Mouse (Mus musculus): ENCODE measurements around the gene Churc1. TPM values are rescaled to one million over a fixed set of nuclear protein-coding genes. Genes with fewer than 3 reads are reported as not detected.

Gene Churc1
- polyA plus RNA-seq, 1 experiment from 2014 or later, result 91.3 TPM

DNA sequence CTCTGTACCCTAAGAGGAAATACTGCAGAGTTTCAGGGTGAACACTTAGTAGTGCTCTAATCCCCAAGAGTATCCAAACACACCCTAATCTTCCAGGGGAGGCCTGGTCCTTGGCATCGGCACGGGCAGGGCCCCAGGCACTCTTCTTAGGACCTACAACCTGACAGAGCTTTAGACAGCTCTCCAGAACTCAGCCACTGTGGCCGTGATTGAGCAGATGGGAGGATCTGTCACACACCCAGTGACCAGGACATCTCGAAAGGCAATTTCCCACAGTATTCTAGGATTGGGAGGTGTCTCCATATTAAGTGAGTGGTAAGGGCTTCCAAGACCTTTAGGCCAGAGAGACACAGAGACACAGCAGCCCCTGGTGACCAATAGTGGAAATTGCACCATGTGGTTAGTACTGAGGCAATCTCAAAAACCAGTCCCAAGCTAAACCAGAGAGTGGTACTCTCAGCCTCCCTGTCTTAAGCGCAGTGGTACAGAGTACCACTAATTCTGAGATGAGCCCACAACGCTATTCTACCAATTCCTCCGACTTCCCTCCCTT, 38.4 kb downstream of the Churc1 start:
- DNase-seq (ENCODE audit: low spot score) (peak; percentile 70), ATAC-seq (replicated peaks; ENCODE audit: low FRiP score) (peak; percentile 42; the same call in 1 of the 2 replicates)
- H3K4me3 ChIP-seq (ENCODE audit: low read depth, low read length), result no peak overlapping the region
- H3K27ac ChIP-seq (ENCODE audit: low read depth, low read length), result no peak overlapping the region
- H3K9ac ChIP-seq (ENCODE audit: low read length), result no peak overlapping the region
- no peaks in the 10 kb centered on the region for H3K27me3 ChIP-seq (ENCODE audit: control insufficient read depth, insufficient read depth, low read length)
- H3K4me2 ChIP-seq (ENCODE audit: low read depth, low read length, severe bottlenecking), result no peak overlapping the region
- no peaks in the 10 kb centered on the region for H3K36me3 ChIP-seq (ENCODE audit: control insufficient read depth, insufficient read depth, low read length)
- 53% methylated on average over 7 of the region's 7 CpGs for WGBS
- no peaks in the 10 kb centered on the region for H3K9me3 ChIP-seq (ENCODE audit: control insufficient read depth, low read length)
- no peaks in the 10 kb centered on the region for H3K4me1 ChIP-seq (replicated peaks; ENCODE audit: control insufficient read depth, insufficient read depth, low read length)

DNA sequence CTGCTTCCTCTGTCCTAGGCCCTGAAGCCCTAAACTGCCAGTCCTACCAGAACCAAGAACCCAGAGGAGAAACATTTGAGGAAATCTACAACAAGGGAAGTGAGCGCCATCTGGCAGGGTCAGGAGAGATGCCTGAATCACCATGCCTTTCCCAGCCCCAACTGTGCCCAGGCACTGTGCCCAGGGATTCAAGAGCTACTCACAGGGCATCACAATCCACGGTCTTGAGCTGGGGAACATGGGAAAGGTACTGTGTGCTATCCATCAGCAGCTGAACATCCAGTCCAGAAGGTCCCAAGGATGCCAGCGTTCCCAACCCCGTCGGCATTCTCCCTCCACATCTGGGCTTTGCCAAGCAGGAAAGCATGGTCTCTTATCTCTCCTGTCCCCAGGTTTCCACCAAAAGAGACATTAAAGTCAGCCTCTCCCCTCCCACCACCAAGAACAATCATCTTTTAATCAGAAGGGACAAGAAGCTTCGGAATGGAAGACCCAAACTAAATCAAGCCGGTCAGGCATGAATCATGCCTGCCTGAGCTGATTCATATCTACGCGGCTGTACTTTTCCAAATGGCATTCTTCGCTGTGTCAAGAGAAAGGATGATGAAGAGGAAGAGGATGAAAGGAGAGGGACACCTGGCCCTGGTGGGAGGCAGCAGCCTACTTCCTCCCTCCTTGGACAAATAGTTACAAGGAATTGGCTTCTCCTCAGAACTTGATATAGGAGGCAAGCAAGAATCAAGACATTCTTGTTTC, 39.9 kb downstream of the Churc1 start:
- no peak overlapping the region for H3K27ac ChIP-seq (ENCODE audit: low read depth, low read length)
- no peak for ATAC-seq (replicated peaks; ENCODE audit: low FRiP score)
- DNase-seq (ENCODE audit: low spot score), result no peak
- H3K4me1 ChIP-seq (replicated peaks; ENCODE audit: control insufficient read depth, insufficient read depth, low read length), result no peaks in the 10 kb centered on the region
- H3K4me2 ChIP-seq (ENCODE audit: low read depth, low read length, severe bottlenecking), result no peak overlapping the region
- H3K36me3 ChIP-seq (ENCODE audit: control insufficient read depth, insufficient read depth, low read length), result no peaks in the 10 kb centered on the region
- H3K9ac ChIP-seq (ENCODE audit: low read length), result no peak overlapping the region
- H3K27me3 ChIP-seq (ENCODE audit: control insufficient read depth, insufficient read depth, low read length), result no peaks in the 10 kb centered on the region
- H3K9me3 ChIP-seq (ENCODE audit: control insufficient read depth, low read length), result no peaks in the 10 kb centered on the region
- no peak overlapping the region for H3K4me3 ChIP-seq (ENCODE audit: low read depth, low read length)
- WGBS, result 91% methylated on average over 10 of the region's 10 CpGs

DNA sequence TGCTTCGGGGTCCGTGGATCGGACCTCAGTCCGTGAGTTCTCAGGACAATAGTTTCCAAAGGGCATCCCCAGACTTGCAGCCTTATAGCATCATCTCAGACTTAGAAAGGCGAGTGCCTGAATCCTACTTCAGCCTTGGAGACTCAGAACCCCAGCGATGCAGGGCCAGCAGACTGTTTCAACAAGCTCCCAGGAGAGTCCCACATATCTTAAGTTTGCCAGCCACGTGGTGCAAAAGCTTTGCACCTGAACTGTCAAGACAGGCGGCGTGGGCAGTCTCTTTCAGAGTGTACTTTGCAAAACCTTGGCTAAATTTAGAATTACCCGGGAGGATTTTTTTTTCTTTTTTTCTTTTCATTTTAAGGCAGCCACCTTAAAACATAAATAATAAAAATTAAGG, 42.5 kb downstream of the Churc1 start:
- H3K4me3 ChIP-seq (ENCODE audit: low read depth, low read length), result no peak overlapping the region
- H3K4me1 ChIP-seq (replicated peaks; ENCODE audit: control insufficient read depth, insufficient read depth, low read length), result no peaks in the 10 kb centered on the region
- 82% methylated on average over 10 of the region's 10 CpGs for WGBS
- H3K9me3 ChIP-seq (ENCODE audit: control insufficient read depth, low read length), result no peaks in the 10 kb centered on the region
- DNase-seq (ENCODE audit: low spot score) (no peak), ATAC-seq (replicated peaks; ENCODE audit: low FRiP score) (no peak)
- H3K27me3 ChIP-seq (ENCODE audit: control insufficient read depth, insufficient read depth, low read length), result no peaks in the 10 kb centered on the region
- H3K27ac ChIP-seq (ENCODE audit: low read depth, low read length), result no peak overlapping the region
- H3K4me2 ChIP-seq (ENCODE audit: low read depth, low read length, severe bottlenecking), result no peak overlapping the region
- H3K9ac ChIP-seq (ENCODE audit: low read length), result no peak overlapping the region
- no peaks in the 10 kb centered on the region for H3K36me3 ChIP-seq (ENCODE audit: control insufficient read depth, insufficient read depth, low read length)

DNA sequence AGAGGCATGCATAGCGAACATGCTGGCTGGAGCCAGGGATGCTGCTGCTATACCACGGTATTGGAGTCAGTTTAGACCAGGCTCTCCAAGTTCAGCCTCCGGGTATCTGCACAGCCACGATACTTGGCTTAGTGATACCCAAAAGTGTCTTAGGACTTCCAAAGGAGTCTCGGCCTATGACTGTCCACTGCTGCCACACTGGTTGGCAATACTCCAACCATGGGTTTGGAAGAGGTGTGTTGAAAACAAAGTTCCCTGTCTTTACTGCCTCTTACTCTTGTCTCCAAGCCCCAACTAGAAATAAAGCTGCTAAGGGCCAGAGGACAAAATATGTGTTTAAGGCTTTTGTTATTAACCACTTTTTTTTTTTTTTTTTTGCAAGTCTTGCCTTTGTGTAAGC, 45.2 kb downstream of the Churc1 start:
- Histone ChIP-seq H3K27ac (ENCODE audit: low read depth, low read length) (no peak overlapping the region), H3K36me3 (ENCODE audit: control insufficient read depth, insufficient read depth, low read length) (no peaks in the 10 kb centered on the region), H3K27me3 (ENCODE audit: control insufficient read depth, insufficient read depth, low read length) (no peaks in the 10 kb centered on the region), H3K4me2 (ENCODE audit: low read depth, low read length, severe bottlenecking) (no peak overlapping the region), H3K9ac (ENCODE audit: low read length) (no peak overlapping the region), H3K4me3 (ENCODE audit: low read depth, low read length) (no peak overlapping the region), H3K4me1 (replicated peaks; ENCODE audit: control insufficient read depth, insufficient read depth, low read length) (no peaks in the 10 kb centered on the region), H3K9me3 (ENCODE audit: control insufficient read depth, low read length) (no peaks in the 10 kb centered on the region)
- DNase-seq (ENCODE audit: low spot score) (no peak), ATAC-seq (replicated peaks; ENCODE audit: low FRiP score) (no peak)
- 93% methylated on average over 5 of the region's 5 CpGs for WGBS

DNA sequence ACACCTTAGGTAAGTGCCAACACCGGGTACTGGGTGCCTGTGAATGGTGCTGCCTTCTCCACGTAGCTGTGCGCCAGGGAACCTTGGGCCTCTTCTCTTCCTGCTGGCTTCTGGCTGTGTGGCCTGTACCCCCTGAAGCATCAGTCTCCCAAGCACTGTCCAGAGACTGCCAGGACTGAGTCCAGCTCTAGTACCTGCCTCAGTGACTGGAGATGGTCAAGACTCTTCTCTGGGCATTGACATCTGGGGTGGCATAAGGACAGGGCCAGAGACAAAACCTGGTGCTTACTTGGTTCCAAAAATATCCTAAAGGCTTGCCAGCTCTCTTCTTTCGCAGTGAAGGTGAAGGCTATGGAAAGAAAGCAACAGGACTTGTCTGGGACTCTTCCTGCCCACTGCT, 45.7 kb downstream of the Churc1 start:
- H3K9me3 ChIP-seq (ENCODE audit: control insufficient read depth, low read length), result no peaks in the 10 kb centered on the region
- WGBS, result 88% methylated on average over 4 of the region's 4 CpGs
- no peaks in the 10 kb centered on the region for H3K27me3 ChIP-seq (ENCODE audit: control insufficient read depth, insufficient read depth, low read length)
- no peak overlapping the region for H3K4me2 ChIP-seq (ENCODE audit: low read depth, low read length, severe bottlenecking)
- H3K4me3 ChIP-seq (ENCODE audit: low read depth, low read length), result no peak overlapping the region
- DNase-seq (ENCODE audit: low spot score), result no peak
- no peaks in the 10 kb centered on the region for H3K4me1 ChIP-seq (replicated peaks; ENCODE audit: control insufficient read depth, insufficient read depth, low read length)
- no peak for ATAC-seq (replicated peaks; ENCODE audit: low FRiP score)
- H3K27ac ChIP-seq (ENCODE audit: low read depth, low read length), result no peak overlapping the region
- H3K36me3 ChIP-seq (ENCODE audit: control insufficient read depth, insufficient read depth, low read length), result no peaks in the 10 kb centered on the region
- no peak overlapping the region for H3K9ac ChIP-seq (ENCODE audit: low read length)

DNA sequence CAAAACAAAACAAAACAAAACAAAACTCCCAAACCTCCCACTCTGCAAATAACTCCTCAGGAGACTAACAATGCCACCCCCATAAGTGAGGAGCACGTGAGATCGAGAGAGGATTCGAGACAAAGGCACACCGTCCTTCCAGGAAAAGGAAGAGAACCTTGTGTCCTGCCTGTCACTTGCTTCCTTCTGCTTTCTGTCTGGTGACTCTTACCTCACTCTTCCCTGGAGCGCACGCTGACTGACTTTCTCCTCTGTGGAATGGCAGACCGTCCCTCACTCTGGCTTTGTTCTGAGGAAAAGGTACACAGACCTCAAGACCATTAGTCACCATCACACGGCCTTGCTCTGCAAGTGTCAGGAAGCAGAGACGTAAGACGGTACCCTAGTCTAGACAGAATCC, 48.2 kb downstream of the Churc1 start:
- no peak overlapping the region for H3K9ac ChIP-seq (ENCODE audit: low read length)
- H3K27me3 ChIP-seq (ENCODE audit: control insufficient read depth, insufficient read depth, low read length), result no peaks in the 10 kb centered on the region
- no peak overlapping the region for H3K4me3 ChIP-seq (ENCODE audit: low read depth, low read length)
- H3K4me1 ChIP-seq (replicated peaks; ENCODE audit: control insufficient read depth, insufficient read depth, low read length), result peaks cover 5% of the 10 kb centered on the region; the same call in 1 of the 2 replicates
- H3K36me3 ChIP-seq (ENCODE audit: control insufficient read depth, insufficient read depth, low read length), result no peaks in the 10 kb centered on the region
- DNase-seq (ENCODE audit: low spot score) (no peak), ATAC-seq (replicated peaks; ENCODE audit: low FRiP score) (no peak)
- 81% methylated on average over 10 of the region's 10 CpGs for WGBS
- H3K27ac ChIP-seq (ENCODE audit: low read depth, low read length), result no peak overlapping the region
- no peaks in the 10 kb centered on the region for H3K9me3 ChIP-seq (ENCODE audit: control insufficient read depth, low read length)
- H3K4me2 ChIP-seq (ENCODE audit: low read depth, low read length, severe bottlenecking), result no peak overlapping the region

DNA sequence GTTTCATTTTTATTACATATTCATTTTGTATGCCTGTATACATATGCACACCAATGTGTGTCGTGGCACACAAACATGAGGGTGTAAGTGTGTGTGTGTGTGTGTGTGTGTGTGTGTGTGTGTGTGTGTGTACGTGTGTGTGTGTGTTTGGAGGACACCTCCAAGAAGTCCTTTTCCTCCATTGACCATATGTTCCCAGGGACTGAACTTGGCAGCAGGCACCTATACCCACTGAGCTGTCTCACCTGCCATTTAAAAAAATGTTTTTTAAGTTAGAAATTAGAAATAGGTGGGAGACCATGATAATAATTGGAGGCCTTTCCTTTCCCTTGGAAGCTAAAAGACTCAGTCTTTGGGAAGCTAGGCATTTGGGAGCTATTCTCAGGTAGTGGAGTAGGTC, 48.8 kb downstream of the Churc1 start:
- 87% methylated on average over 2 of the region's 2 CpGs for WGBS
- H3K4me2 ChIP-seq (ENCODE audit: low read depth, low read length, severe bottlenecking), result no peak overlapping the region
- DNase-seq (ENCODE audit: low spot score) (no peak), ATAC-seq (replicated peaks; ENCODE audit: low FRiP score) (no peak)
- no peak overlapping the region for H3K27ac ChIP-seq (ENCODE audit: low read depth, low read length)
- no peak overlapping the region for H3K4me3 ChIP-seq (ENCODE audit: low read depth, low read length)
- H3K9ac ChIP-seq (ENCODE audit: low read length), result no peak overlapping the region
- no peaks in the 10 kb centered on the region for H3K27me3 ChIP-seq (ENCODE audit: control insufficient read depth, insufficient read depth, low read length)
- H3K9me3 ChIP-seq (ENCODE audit: control insufficient read depth, low read length), result no peaks in the 10 kb centered on the region
- no peaks in the 10 kb centered on the region for H3K36me3 ChIP-seq (ENCODE audit: control insufficient read depth, insufficient read depth, low read length)
- H3K4me1 ChIP-seq (replicated peaks; ENCODE audit: control insufficient read depth, insufficient read depth, low read length), result peaks cover 5% of the 10 kb centered on the region; the same call in 1 of the 2 replicates

DNA sequence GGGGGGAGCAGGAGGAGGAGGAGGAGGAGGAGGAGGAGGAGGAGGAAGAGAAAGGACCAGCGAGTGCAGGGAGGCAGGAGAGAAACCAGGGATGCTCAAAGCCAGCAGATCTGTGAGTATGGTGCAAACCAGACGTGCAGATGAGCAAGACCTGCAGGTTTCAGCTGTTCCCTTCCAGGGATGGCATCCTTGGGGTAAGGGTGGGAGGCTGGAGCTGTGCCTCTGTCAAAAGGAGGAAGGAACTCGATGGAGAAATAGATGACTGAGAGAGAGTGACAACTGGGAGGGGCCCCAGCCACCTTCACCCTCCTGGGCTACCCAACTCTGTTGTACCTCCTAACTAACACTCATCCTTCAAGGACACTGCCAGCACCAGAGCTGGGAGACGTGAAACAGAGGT, 51.4 kb downstream of the Churc1 start:
- no peak overlapping the region for H3K27ac ChIP-seq (ENCODE audit: low read depth, low read length)
- H3K4me1 ChIP-seq (replicated peaks; ENCODE audit: control insufficient read depth, insufficient read depth, low read length), result peaks cover 16% of the 10 kb centered on the region
- WGBS, result 53% methylated on average over 4 of the region's 4 CpGs

DNA sequence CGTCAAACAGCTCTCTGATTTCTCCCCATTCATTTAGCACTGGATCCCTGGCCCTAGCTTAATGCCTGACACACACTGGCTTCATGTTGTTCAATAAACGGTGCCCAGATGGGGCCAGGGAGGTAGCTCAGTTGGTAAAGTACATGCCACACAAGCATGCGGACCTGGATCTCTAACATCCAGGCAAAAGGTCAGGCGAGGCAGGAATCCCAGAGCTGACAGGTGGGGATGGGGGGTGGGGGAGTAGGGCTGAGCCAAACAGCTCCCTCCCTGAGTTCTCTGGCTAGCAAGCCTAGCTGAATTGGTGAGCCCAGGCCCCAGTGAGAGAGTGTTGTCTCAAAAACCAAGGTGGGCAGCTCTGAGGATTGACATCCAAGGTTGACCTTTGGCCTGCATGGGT, 51.8 kb downstream of the Churc1 start:
- H3K27me3 ChIP-seq (ENCODE audit: control insufficient read depth, insufficient read depth, low read length), result peaks cover 11% of the 10 kb centered on the region
- no peaks in the 10 kb centered on the region for H3K36me3 ChIP-seq (ENCODE audit: control insufficient read depth, insufficient read depth, low read length)
- no peak overlapping the region for H3K9ac ChIP-seq (ENCODE audit: low read length)
- H3K4me1 ChIP-seq (replicated peaks; ENCODE audit: control insufficient read depth, insufficient read depth, low read length), result peaks cover 17% of the 10 kb centered on the region
- no peak overlapping the region for H3K4me2 ChIP-seq (ENCODE audit: low read depth, low read length, severe bottlenecking)
- ATAC-seq (replicated peaks; ENCODE audit: low FRiP score), result no peak
- H3K9me3 ChIP-seq (ENCODE audit: control insufficient read depth, low read length), result no peaks in the 10 kb centered on the region
- DNase-seq (ENCODE audit: low spot score), result no peak
- WGBS, result 70% methylated on average over 4 of the region's 4 CpGs
- H3K4me3 ChIP-seq (ENCODE audit: low read depth, low read length), result no peak overlapping the region
- H3K27ac ChIP-seq (ENCODE audit: low read depth, low read length), result no peak overlapping the region

More for the DNA sequence above, 51.4 kb downstream of the Churc1 start:
- Histone ChIP-seq H3K27me3 (ENCODE audit: control insufficient read depth, insufficient read depth, low read length) (peaks cover 9% of the 10 kb centered on the region), H3K36me3 (ENCODE audit: control insufficient read depth, insufficient read depth, low read length) (no peaks in the 10 kb centered on the region), H3K4me2 (ENCODE audit: low read depth, low read length, severe bottlenecking) (no peak overlapping the region), H3K4me3 (ENCODE audit: low read depth, low read length) (no peak overlapping the region), H3K9me3 (ENCODE audit: control insufficient read depth, low read length) (no peaks in the 10 kb centered on the region), H3K9ac (ENCODE audit: low read length) (no peak overlapping the region)
- DNase-seq (ENCODE audit: low spot score) (no peak), ATAC-seq (replicated peaks; ENCODE audit: low FRiP score) (no peak)
